Comparison of ENCODE assay signal across 17 mouse cellular contexts in genomic region chr6:6242114-6242513, GRCm38 (mm10). TPM values are rescaled to one million over a fixed set of nuclear protein-coding genes. Genes with fewer than 3 reads are reported as not detected.
DNase-seq lines count a peak whose midpoint lies in the region.
"Had no signal": no experiment of that assay in that cellular context is flagged by ENCODE, and none has a peak within 500 bp of the region (broad histone marks: within the 10 kb centered on the region; RNA-seq: fewer than 3 reads in every experiment).

No protein-coding gene starts in this region.

- peak; percentile 15 for DNase-seq in layer of hippocampus, adult 11-12 months (ENCODE audit: low spot score)
- no peak for DNase-seq in layer of hippocampus, adult 9-10 months (ENCODE audit: low spot score)
- DNase-seq in right cerebral cortex, adult 18-20 months: peak; percentile 1
- DNase-seq in right cerebral cortex, adult 2 months (ENCODE audit: low spot score in 2 of 2): no peak
- peak; percentile 9 to 25 for DNase-seq in layer of hippocampus, postnatal 36 days
- no peak for DNase-seq in embryo, embryonic 10.5 days (ENCODE audit: low spot score)
- DNase-seq: adrenal gland, adult 2 months; B cell, adult 2 months; cerebellum, adult 8-10 months; cerebellum, postnatal 25 days; gastrocnemius, adult 2 months; gastrocnemius, postnatal 36 days; heart, adult 2 months; kidney, adult 2 months; kidney, postnatal 36 days; lung, embryonic 14.5 days; right cerebral cortex, postnatal 25 days had no signal

RNA-seq across cellular contexts. Expression of gene Slc25a13, which starts 25.1 kb away (rescaled TPM):
- 1 to 10 TPM; 2.7 to 5.4 TPM for total RNA-seq in layer of hippocampus, postnatal 36 days (2021)

Comparison
In these comparisons a context has a peak if more than half of its experiments do, and no peak if none do; other contexts are left out.
1. DNase-seq: peak in layer of hippocampus, adult 11-12 months (single experiment), right cerebral cortex, adult 18-20 months (single experiment) and layer of hippocampus, postnatal 36 days (2 of 2); none in layer of hippocampus, adult 9-10 months (single experiment), right cerebral cortex, adult 2 months (0 of 2) and embryo, embryonic 10.5 days (single experiment).